Mouse (Mus musculus): ENCODE measurements at regions not wholly inside any gene's neighbourhood (a gene's known extent, or its start where the extent isn't known, plus 50 kb on each side); places are given as distances from the start of the nearest gene placed in this dataset.

- no peak overlapping the region for H3K4me3 ChIP-seq (ENCODE audit: insufficient read depth in 1 of 2, low read depth in 2 of 2, low read length in 2 of 2)
- TF ChIP-seq EP300 (IDR thresholded peaks at IDR 0.05; ENCODE audit: low read depth) (no peak), CTCF (IDR thresholded peaks at IDR 0.05; ENCODE audit: low read depth) (no peak)
- H3K4me1 ChIP-seq (replicated peaks; ENCODE audit: control insufficient read depth in 2 of 2, insufficient read depth in 2 of 2, low read length in 1 of 2), result no peaks in the 10 kb centered on the region
- no peak for ATAC-seq (ENCODE audit: insufficient read depth)
- H3K27me3 ChIP-seq (ENCODE audit: control insufficient read depth, insufficient read depth, low read length), result no peaks in the 10 kb centered on the region
- DNase-seq (ENCODE audit: low read depth in 3 of 3, low spot score in 3 of 3), result no peak
- no peaks in the 10 kb centered on the region for H3K36me3 ChIP-seq (replicated peaks; ENCODE audit: control insufficient read depth, insufficient read depth, low read depth)
- H3K9me3 ChIP-seq (ENCODE audit: control insufficient read depth, low read length), result no peaks in the 10 kb centered on the region
- H3K27ac ChIP-seq, result no peak overlapping the region
- H3K9ac ChIP-seq (replicated peaks), result no peak overlapping the region
- no peak overlapping the region for H3K4me2 ChIP-seq (ENCODE audit: low read depth)
These were observed 726.7 kb downstream of the Gm10283 start for GRCm38 (mm10) chr8:59776327-59776726.

- no peaks in the 10 kb centered on the region for H3K4me1 ChIP-seq (replicated peaks; ENCODE audit: control insufficient read depth in 2 of 2, insufficient read depth in 2 of 2, low read length in 1 of 2)
- H3K27ac ChIP-seq, result no peak overlapping the region
- ATAC-seq (ENCODE audit: insufficient read depth) (no peak), DNase-seq (ENCODE audit: low read depth in 3 of 3, low spot score in 3 of 3) (peak; percentile 0 to 3 (median 3))
- TF ChIP-seq EP300 (IDR thresholded peaks at IDR 0.05; ENCODE audit: low read depth) (no peak), CTCF (IDR thresholded peaks at IDR 0.05; ENCODE audit: low read depth) (no peak)
- H3K4me3 ChIP-seq (ENCODE audit: insufficient read depth in 1 of 2, low read depth in 2 of 2, low read length in 2 of 2), result no peak overlapping the region
- no peak overlapping the region for H3K9ac ChIP-seq (replicated peaks)
- H3K27me3 ChIP-seq (ENCODE audit: control insufficient read depth, insufficient read depth, low read length), result no peaks in the 10 kb centered on the region
- H3K4me2 ChIP-seq (ENCODE audit: low read depth), result no peak overlapping the region
- H3K9me3 ChIP-seq (ENCODE audit: control insufficient read depth, low read length), result no peaks in the 10 kb centered on the region
- WGBS (ENCODE audit: insufficient replicate concordance), result 51% methylated on average over 3 of the region's 3 CpGs
- H3K36me3 ChIP-seq (replicated peaks; ENCODE audit: control insufficient read depth, insufficient read depth, low read depth), result no peaks in the 10 kb centered on the region
These were observed 734.9 kb downstream of the Gm10283 start for GRCm38 (mm10) chr8:59768146-59768545.
